Mouse (Mus musculus) MEL (cell line): Measurements from ENCODE around the gene Rab11a. TPM values are rescaled to one million over a fixed set of nuclear protein-coding genes. Genes with fewer than 3 reads are reported as not detected.
A peak's percentile ranks its signal among the peaks of the same experiment; 100 is the strongest.

Source experiments
- DNase-seq: peaks from one replicate; pipeline ENCODE4 v3.0.0; 2011; ENCODE audit warnings: low read depth, low spot score
- H3K27ac ChIP-seq: 2 replicates; pipeline ENCODE4 v1.5.1; 2012; ENCODE audit warnings: low read depth, mild to moderate bottlenecking, control low read depth, low read length, moderate library complexity; ENCODE audit not compliant: control insufficient read depth
- H3K27me3 ChIP-seq, 2 experiments: fragments of 150-350 bp in 1 of 2; sonication (generic) in 1 of 2; 2 replicates each; pipeline ENCODE4 v1.6.1; 2012; ENCODE audit warnings: low read length in 2 of 2, mild to moderate bottlenecking in 2 of 2, improper control_type of control experiment in 1 of 2, moderate library complexity in 1 of 2; ENCODE audit not compliant: insufficient read depth in 2 of 2, control insufficient read depth in 1 of 2
- H3K36me3 ChIP-seq, 2 experiments: 2 replicates each; pipeline ENCODE4 v1.6.1; 2012 to 2014; ENCODE audit warnings: low read length in 2 of 2, improper control_type of control experiment in 1 of 2, inconsistent platforms in 1 of 2, mild to moderate bottlenecking in 1 of 2; ENCODE audit not compliant: insufficient read depth in 2 of 2, control insufficient read depth in 1 of 2
- H3K4me1 ChIP-seq, 2 experiments: fragments of 150-350 bp in 1 of 2; sonication (generic) in 1 of 2; 2 replicates each; pipeline ENCODE4 v1.6.1; 2012; ENCODE audit warnings: low read length in 2 of 2, improper control_type of control experiment in 1 of 2, mild to moderate bottlenecking in 1 of 2; ENCODE audit not compliant: insufficient read depth in 2 of 2, control insufficient read depth in 1 of 2
- H3K4me3 ChIP-seq, 2 experiments: fragments of 150-350 bp in 1 of 2; sonication (generic) in 1 of 2; 2 replicates each; pipeline ENCODE4 v1.5.1; 2012; ENCODE audit warnings: low read depth in 2 of 2, low read length in 2 of 2, mild to moderate bottlenecking in 2 of 2, moderate library complexity in 2 of 2, control low read depth in 1 of 2, improper control_type of control experiment in 1 of 2; ENCODE audit not compliant: control insufficient read depth in 1 of 2, insufficient read depth in 1 of 2
- H3K79me2 ChIP-seq: 2 replicates; pipeline ENCODE4 v1.6.1; 2012; ENCODE audit warnings: mild to moderate bottlenecking, low read length, moderate library complexity; ENCODE audit not compliant: control insufficient read depth, poor library complexity, insufficient read depth
- H3K9ac ChIP-seq: 2 replicates; pipeline ENCODE4 v1.6.1; 2012; ENCODE audit warnings: low read depth, mild to moderate bottlenecking, control low read depth, low read length, moderate library complexity; ENCODE audit not compliant: control insufficient read depth, poor library complexity, severe bottlenecking
- H3K9me3 ChIP-seq: fragments of 150-350 bp; sonication (generic); replicated peaks from 2 replicates; pipeline ENCODE4 v1.6.1; 2012; ENCODE audit warnings: mild to moderate bottlenecking, low read length, improper control_type of control experiment, moderate library complexity; ENCODE audit not compliant: insufficient read depth
- BHLHE40 ChIP-seq: IDR thresholded peaks from 2 replicates; pipeline ENCODE4 v1.6.1; 2012; ENCODE audit warnings: low read depth, mild to moderate bottlenecking, inconsistent platforms, low read length, improper control_type of control experiment, borderline replicate concordance
- CHD1 ChIP-seq: IDR thresholded peaks from 2 replicates; pipeline ENCODE4 v1.6.1; 2012; ENCODE audit warnings: low read depth, mild to moderate bottlenecking, inconsistent platforms, low read length, improper control_type of control experiment
- CHD2 ChIP-seq: IDR thresholded peaks from 2 replicates; pipeline ENCODE4 v1.6.1; 2011; ENCODE audit warnings: low read length, improper control_type of control experiment
- ELF1 ChIP-seq: IDR thresholded peaks from 2 replicates; pipeline ENCODE4 v1.6.1; 2014; ENCODE audit warnings: low read depth, mild to moderate bottlenecking, inconsistent platforms, low read length, improper control_type of control experiment, moderate library complexity
- EP300 ChIP-seq, 2 experiments: IDR thresholded peaks; 2 replicates each; pipeline ENCODE4 v1.6.1; 2011; ENCODE audit warnings: improper control_type of control experiment in 2 of 2, low read length in 2 of 2, low read depth in 1 of 2, mild to moderate bottlenecking in 1 of 2
- ETS1 ChIP-seq: IDR thresholded peaks from 2 replicates; pipeline ENCODE4 v1.6.1; 2012; ENCODE audit warnings: low read depth, mild to moderate bottlenecking, inconsistent platforms, low read length, improper control_type of control experiment, moderate library complexity
- GATA1 ChIP-seq: IDR thresholded peaks from 2 replicates; pipeline ENCODE4 v1.6.1; 2011; ENCODE audit warnings: low read depth, low read length, improper control_type of control experiment
- HCFC1 ChIP-seq: IDR thresholded peaks from 2 replicates; pipeline ENCODE4 v1.6.1; 2012; ENCODE audit warnings: low read depth, mild to moderate bottlenecking, inconsistent platforms, low read length, improper control_type of control experiment, moderate library complexity
- JUND ChIP-seq: IDR thresholded peaks from 2 replicates; pipeline ENCODE4 v1.6.1; 2011; ENCODE audit warnings: low read depth, mild to moderate bottlenecking, improper control_type of control experiment, low read length
- MAFK ChIP-seq: IDR thresholded peaks from 2 replicates; pipeline ENCODE4 v1.6.1; 2011; ENCODE audit warnings: low read depth, mild to moderate bottlenecking, low read length, improper control_type of control experiment, borderline replicate concordance
- MXI1 ChIP-seq: IDR thresholded peaks from 2 replicates; pipeline ENCODE4 v1.6.1; 2011; ENCODE audit warnings: mild to moderate bottlenecking, low read depth, low read length, improper control_type of control experiment
- MYC ChIP-seq: IDR thresholded peaks from 2 replicates; pipeline ENCODE4 v1.6.1; 2011; ENCODE audit warnings: low read depth, mild to moderate bottlenecking, low read length, improper control_type of control experiment, moderate library complexity
- POLR2A ChIP-seq, 2 experiments: IDR thresholded peaks; 2 replicates each; pipeline ENCODE4 v1.6.1; 2011 to 2012; ENCODE audit warnings: low read length in 2 of 2, mild to moderate bottlenecking in 2 of 2, control low read depth in 1 of 2, improper control_type of control experiment in 1 of 2, low read depth in 1 of 2, moderate library complexity in 1 of 2; ENCODE audit not compliant: control insufficient read depth in 1 of 2, insufficient read depth in 1 of 2, poor library complexity in 1 of 2
- POLR2AphosphoS2 ChIP-seq: IDR thresholded peaks from 2 replicates; pipeline ENCODE4 v1.6.1; 2011; ENCODE audit warnings: low read length, improper control_type of control experiment
- RCOR1 ChIP-seq: IDR thresholded peaks from 2 replicates; pipeline ENCODE4 v1.6.1; 2012; ENCODE audit warnings: low read depth, mild to moderate bottlenecking, inconsistent platforms, low read length, improper control_type of control experiment
- SIN3A ChIP-seq: IDR thresholded peaks from 2 replicates; pipeline ENCODE4 v1.6.1; 2012; ENCODE audit warnings: low read length, improper control_type of control experiment, inconsistent platforms
- SMC3 ChIP-seq: IDR thresholded peaks from 2 replicates; pipeline ENCODE4 v1.6.1; 2011; ENCODE audit warnings: low read depth, low read length, improper control_type of control experiment
- TAL1 ChIP-seq: IDR thresholded peaks from 2 replicates; pipeline ENCODE4 v1.6.1; 2012; ENCODE audit warnings: mild to moderate bottlenecking, inconsistent platforms, low read length, moderate library complexity, mixed read lengths
- TCF12 ChIP-seq: IDR thresholded peaks from 2 replicates; pipeline ENCODE4 v1.6.1; 2014; ENCODE audit warnings: low read depth, mild to moderate bottlenecking, inconsistent platforms, low read length, improper control_type of control experiment, moderate library complexity
- ZC3H11A ChIP-seq: IDR thresholded peaks from 2 replicates; pipeline ENCODE4 v1.6.1; 2012; ENCODE audit warnings: low read depth, mild to moderate bottlenecking, inconsistent platforms, low read length, improper control_type of control experiment
- ZKSCAN1 ChIP-seq: IDR thresholded peaks from 2 replicates; pipeline ENCODE4 v1.6.1; 2012; ENCODE audit warnings: low read depth, mild to moderate bottlenecking, inconsistent platforms, low read length, improper control_type of control experiment, moderate library complexity
- ZNF384 ChIP-seq: IDR thresholded peaks from 2 replicates; pipeline ENCODE4 v1.6.1; 2012; ENCODE audit warnings: low read depth, mild to moderate bottlenecking, inconsistent platforms, low read length, improper control_type of control experiment
- polyA plus RNA-seq, 2 experiments: library from polyadenylated mRNA; stranded (reverse) in 1 of 2; unstranded in 1 of 2; fragments of >175 nt in 1 of 2; fragments of >200 nt in 1 of 2; gene quantifications; 2 replicates each; pipeline versions ENCODE4 v1.2.1 to v1.2.4; 2012; ENCODE audit warnings: low replicate concordance in 2 of 2, low read depth in 1 of 2; ENCODE audit not compliant: insufficient read length in 2 of 2, insufficient read depth in 1 of 2, missing spikeins in 1 of 2
- total RNA-seq: library from RNA; depleted of rRNA; stranded (reverse); fragments of 300-350 nt; gene quantifications from 2 replicates; pipeline ENCODE4 v1.2.3, GENCODE M21; 2012

The Rab11a gene
- total and polyA plus RNA-seq, 3 experiments = 93.7 to 212 TPM; not detected in 1

GRCm38 (mm10) chr9:64703420-64703965, 34.1 kb downstream of the Rab11a start:
- Histone ChIP-seq H3K79me2 (no peaks in the 10 kb centered on the region), H3K27ac (no peak overlapping the region), H3K4me1 (peaks cover 0 to 11% of the 10 kb centered on the region in 2 experiments; a peak in 3 of 4 replicates), H3K4me3 (no peak overlapping the region), H3K9me3 (no peaks in the 10 kb centered on the region), H3K27me3 (no peaks in the 10 kb centered on the region), H3K36me3 (peaks cover 0 to 18% of the 10 kb centered on the region in 2 experiments; a peak in 3 of 4 replicates), H3K9ac (no peak overlapping the region)
- peak; percentile 47; the same call in 1 of the 2 replicates for TF ChIP-seq GATA1
- 0 out of 4 replicates have a peak, but pooled peaks of 1 of the 2 experiments have one; percentile 16 for TF ChIP-seq EP300 (IDR thresholded peaks at IDR 0.05; ENCODE audit: low read depth in 1 of 2, low read length in 2 of 2)
- TF ChIP-seq POLR2AphosphoS2 = no peak
- DNase-seq = peak; percentile 12

DNA sequence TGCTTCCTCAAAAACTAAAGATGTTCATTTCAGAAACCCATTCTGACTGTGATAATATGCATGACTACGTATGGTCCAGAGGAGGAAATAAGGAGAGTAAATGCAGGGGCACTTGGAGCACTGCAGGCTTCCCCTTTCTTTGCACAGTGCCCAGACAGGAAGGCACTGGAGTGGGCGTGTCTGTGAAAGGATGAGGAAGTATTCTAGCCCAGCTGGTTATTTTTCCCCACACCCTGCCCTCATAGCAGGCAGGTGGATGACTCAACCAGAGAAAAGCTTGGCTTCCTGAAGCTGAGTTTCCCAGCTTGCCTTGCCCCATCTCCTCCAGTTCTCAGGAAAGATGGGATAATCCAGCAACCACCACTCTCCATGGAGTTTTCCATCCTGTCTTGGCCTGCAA, 34.6 kb downstream of the Rab11a start:
- TF ChIP-seq RCOR1 = no peak; the same call in 1 of the 2 replicates
- TF ChIP-seq ZNF384 = no peak
- TF ChIP-seq SIN3A = peak; percentile 85
- no peak for TF ChIP-seq CHD2
- no peak for TF ChIP-seq ZC3H11A
- peak; percentile 92 for TF ChIP-seq ETS1
- 0 out of 2 replicates have a peak, but pooled peaks have one; percentile 43 for TF ChIP-seq MYC
- TF ChIP-seq ZKSCAN1 = no peak
- TF ChIP-seq ELF1 = peak; percentile 68
- 0 out of 2 replicates have a peak, but pooled peaks have one; percentile 17 for TF ChIP-seq HCFC1
- TF ChIP-seq CHD1 = no peak
- no peak for TF ChIP-seq POLR2A (IDR thresholded peaks at IDR 0.05; ENCODE audit: control insufficient read depth in 1 of 2, insufficient read depth in 1 of 2, low read depth in 1 of 2, low read length in 2 of 2, poor library complexity in 1 of 2)
- no peak for TF ChIP-seq BHLHE40
- TF ChIP-seq TAL1 = no peak
- no peak for TF ChIP-seq MAFK
- TF ChIP-seq EP300 (IDR thresholded peaks at IDR 0.05; ENCODE audit: low read depth in 1 of 2, low read length in 2 of 2) = peak; percentile 27 to 77; a peak in 3 of 4 replicates
- TF ChIP-seq SMC3 = peak; percentile 25; the same call in 1 of the 2 replicates
- TF ChIP-seq JUND = 0 out of 2 replicates have a peak, but pooled peaks have one; percentile 47
- TF ChIP-seq TCF12 = no peak
- TF ChIP-seq MXI1 = peak; percentile 67
- H3K36me3 ChIP-seq = peaks cover 0 to 18% of the 10 kb centered on the region in 2 experiments; a peak in 3 of 4 replicates
- H3K79me2 ChIP-seq = no peaks in the 10 kb centered on the region
- DNase-seq = peak; percentile 93
- no peak overlapping the region for H3K9ac ChIP-seq
- no peaks in the 10 kb centered on the region for H3K9me3 ChIP-seq
- H3K27ac ChIP-seq = no peak overlapping the region
- no peak overlapping the region for H3K4me3 ChIP-seq
- no peaks in the 10 kb centered on the region for H3K27me3 ChIP-seq
- peaks cover 0 to 11% of the 10 kb centered on the region in 2 experiments; a peak in 3 of 4 replicates for H3K4me1 ChIP-seq
